Mouse (Mus musculus) ovary, adult 18-20 months (tissue): Measurements from ENCODE around the gene Cct7.
"Not testable (repeated sequence)": the region's sequence is repeated elsewhere in the genome, so short reads cannot be mapped to it uniquely, and the experiment has no call there.

Experiments used
- DNase-seq: peaks from one replicate; pipeline ENCODE4 v3.0.0; 2022; ENCODE audit warnings: low spot score, mixed read lengths

Gene Cct7

GRCm38 (mm10) chr6:85450697-85451663, at the start of gene Cct7:
Gene Cct7 (plus strand): TSS chr6:85451514.
- peak; percentile 97 for DNase-seq

DNA sequence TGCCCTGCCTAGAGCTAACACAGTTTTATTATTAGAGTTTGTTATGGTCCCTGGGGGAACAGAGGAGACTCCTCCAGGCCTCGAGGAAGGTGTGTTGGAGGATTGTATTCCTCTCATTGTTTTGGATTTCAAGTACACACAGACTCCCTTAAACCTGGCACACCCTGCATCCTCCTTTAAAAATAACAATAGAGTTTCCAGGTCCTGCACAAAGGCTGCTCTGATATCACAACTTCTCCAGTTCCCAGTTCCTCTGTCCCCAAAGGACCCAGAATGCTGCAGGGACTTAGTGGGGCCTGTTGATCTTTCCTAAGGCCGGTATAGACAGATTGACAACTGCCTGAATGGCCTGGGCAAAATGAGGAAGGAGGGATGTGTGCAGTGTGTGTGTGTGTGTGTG, 48.7 kb upstream of the Cct7 start:
- no peak for DNase-seq

DNA sequence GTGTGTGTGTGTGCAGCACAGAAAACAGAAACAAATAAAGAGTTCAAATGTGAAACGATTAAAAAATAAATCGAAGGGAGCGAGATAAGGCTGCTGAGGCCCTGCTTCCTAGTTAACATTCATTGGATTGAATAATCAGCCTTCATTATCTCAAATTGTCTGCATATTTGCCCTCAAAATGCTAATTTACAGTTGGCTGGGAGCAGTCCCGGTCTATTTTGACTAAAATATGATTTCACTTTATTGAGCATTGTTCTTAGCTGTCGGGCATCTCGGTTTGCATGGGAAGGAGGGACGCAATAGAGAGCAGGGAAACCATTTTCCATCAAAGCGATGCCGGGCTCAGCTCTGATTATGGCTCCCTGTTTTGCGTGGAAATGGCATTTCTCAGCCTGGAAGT, 48.3 kb upstream of the Cct7 start:
- DNase-seq, result no peak

GRCm38 (mm10) chr6:85409003-85409402, 42.3 kb upstream of the Cct7 start:
- no peak for DNase-seq

DNA sequence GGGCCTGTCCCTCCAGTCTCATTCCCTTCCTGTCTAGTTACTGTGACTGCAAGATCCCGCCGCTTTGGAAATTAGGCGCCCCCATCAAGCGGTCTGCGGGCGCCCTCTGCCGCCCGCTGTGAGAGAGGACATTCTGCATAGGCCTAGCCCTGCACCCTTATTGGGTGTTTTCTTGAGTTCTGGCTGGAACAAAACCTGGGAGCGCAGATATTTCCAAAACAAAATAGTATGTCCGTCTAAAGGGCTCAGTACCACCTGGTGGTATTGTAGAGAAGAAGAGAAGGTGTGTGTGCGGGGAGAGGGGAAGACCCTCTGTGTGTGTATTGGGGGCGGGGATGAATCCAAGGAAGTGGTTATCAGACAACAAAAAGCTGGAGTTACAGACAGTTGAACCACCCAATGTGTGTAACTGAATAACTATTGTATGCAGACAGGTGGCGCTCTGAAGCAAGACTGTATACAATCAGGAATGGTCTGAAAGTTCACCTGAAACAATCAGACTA, 40.5 kb upstream of the Cct7 start:
- DNase-seq, result no peak

GRCm38 (mm10) chr6:85415829-85416228, 35.5 kb upstream of the Cct7 start:
- DNase-seq, result no peak

GRCm38 (mm10) chr6:85419150-85419549, 32.2 kb upstream of the Cct7 start:
- DNase-seq, result no peak

DNA sequence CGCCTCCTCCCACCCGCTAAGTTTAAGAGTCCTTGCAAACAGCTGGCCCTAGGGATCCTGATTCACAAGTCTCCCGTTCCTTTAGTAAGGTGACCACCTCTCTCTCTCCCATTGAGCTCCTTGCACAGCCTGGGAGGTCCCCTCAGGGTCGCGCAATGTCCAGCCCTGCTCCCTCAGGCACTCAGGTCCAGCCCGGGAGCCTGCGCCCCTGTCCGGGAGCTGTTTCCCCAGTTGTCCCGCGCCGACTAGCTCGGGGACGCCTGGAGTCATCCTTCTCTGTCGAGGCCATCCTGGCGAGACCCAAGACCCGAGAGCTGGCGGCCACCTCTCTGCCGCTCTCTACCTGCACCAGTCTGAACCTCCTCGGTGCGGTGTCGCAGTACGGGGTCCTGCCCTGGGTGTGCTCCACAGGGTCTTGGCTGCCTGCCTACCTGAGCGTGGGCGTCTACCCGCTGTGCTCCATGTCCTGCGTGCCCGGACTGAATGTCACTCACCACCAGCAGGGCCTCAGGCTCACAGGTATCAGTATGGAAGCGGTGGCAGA, 27.4 kb upstream of the Cct7 start, which contains the start of gene Noto:
TSS of gene Noto (plus strand) at position 51 of the 544 bp plus-strand sequence.
- DNase-seq, result no peak

DNA sequence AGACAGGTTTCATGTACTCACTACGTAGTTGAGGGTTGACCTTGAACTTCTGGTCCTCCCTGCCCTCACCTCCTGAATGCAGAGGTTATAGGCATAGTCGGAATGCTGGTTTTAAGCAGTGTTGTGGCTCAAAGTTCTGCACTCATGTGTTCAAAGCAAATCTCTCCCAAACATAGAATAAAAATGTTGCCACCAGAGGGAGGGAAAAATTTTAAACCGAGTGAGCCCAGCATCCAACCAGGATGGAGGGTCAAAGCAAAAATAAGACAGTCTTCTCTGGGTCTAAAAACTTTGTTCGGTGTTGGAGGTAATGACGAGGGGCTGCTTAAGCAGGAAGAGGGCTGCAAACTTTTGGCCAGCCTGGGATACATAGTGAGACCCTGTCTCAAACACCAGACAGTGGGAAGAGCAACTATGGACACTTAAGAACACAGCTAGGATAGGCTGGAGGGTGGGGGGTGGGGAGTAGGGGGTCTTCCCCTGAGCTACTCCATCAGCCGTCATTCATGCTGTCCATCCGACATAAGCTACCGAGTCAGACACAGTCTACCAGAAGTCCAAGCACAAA, 20.0 kb upstream of the Cct7 start:
- no peak for DNase-seq

- DNase-seq, result peak; percentile 76
Measured at GRCm38 (mm10) chr6:85431842-85432431, 19.4 kb upstream of the Cct7 start, which contains the start of gene Smyd5. Gene Smyd5 (plus strand): TSS chr6:85431989.

DNA sequence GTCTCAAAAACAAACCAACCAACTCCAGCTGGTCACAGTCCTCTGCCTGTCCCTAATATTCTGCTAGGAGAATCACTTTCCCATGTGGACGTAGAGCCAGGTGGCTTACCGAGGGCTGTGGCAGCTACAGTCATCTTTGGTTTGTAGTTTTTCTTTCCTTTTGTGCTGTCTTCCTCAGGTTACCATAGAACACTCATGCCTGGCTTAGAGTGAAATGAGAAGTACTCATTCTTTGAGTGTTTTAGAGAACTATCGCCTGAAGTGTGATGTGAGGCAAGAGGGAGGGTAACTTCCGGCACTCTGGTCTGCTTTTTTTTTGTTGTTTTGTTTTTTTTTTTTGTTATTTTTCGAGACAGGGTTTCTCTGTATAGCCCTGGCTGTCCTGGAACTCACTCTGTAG, 17.4 kb upstream of the Cct7 start:
- DNase-seq, result no peak

- no peak for DNase-seq
Measured at GRCm38 (mm10) chr6:85436204-85436603, 15.1 kb upstream of the Cct7 start.

DNA sequence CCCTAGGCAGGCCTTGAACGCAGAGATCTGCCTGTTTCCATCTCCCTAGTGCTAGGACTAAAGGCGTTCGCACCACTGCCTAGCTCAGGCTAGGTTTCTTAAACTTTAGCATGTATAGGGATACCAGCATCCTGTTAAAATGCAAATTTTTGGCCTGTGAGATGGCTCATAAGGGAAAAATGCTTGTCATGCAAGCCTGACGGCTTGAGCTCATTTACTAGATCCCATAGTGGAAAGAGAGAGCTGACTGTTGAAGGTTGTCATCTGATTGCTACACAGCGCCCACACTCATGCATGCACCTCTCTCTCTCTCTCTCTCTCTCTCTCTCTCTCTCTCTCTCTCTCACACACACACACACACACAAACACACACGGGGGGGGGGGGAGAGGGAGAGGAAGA, 14.7 kb upstream of the Cct7 start:
- no peak for DNase-seq

DNA sequence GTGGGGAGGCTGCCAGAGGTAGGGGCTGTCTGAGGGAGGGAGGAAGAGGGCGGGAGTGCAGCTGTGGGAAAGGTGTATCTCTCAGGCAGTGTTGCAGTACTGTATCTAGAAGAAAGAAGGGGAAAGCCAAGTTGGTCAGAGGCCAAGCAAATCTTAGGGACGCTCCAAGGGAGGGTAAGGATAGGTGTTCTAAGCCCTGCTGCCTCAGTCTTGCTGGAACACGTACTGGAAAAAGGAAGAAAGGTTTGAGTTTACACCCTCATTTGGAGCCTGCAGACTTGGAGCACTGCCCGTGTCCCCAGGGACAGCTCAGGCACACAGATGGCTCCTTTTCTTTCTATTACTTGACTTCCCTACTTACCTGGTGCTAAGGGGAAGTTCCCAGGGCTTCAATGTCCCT, 10.2 kb upstream of the Cct7 start:
- no peak for DNase-seq

GRCm38 (mm10) chr6:85443488-85444233, 7.7 kb upstream of the Cct7 start:
- no peak for DNase-seq

GRCm38 (mm10) chr6:85444266-85444965, 6.9 kb upstream of the Cct7 start:
- no peak for DNase-seq

DNA sequence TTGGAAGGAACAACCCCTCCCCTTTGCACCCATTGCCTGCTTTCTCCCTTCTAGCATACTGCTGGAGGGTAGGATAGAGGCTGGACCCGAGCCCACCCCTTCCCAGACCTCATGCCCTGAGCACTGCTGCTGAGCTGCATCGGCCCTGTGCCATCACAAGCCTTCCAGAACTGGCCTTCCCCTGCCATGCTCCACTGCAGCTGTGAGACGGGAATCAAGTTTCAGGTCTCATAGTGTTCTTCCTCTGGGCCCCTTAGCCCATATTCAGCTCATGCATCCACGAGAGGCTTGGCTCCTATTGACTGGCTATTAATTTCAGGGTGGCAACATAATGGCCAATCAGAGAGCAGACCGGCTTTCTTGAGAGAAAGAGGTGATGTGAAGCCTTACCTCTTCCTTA, 6.0 kb upstream of the Cct7 start:
- DNase-seq, result no peak

GRCm38 (mm10) chr6:85447351-85447750, 4.0 kb upstream of the Cct7 start:
- no peak for DNase-seq

GRCm38 (mm10) chr6:85450140-85450539, 1.2 kb upstream of the Cct7 start:
- not testable (repeated sequence) for DNase-seq

- peak; percentile 98 for DNase-seq
Measured at GRCm38 (mm10) chr6:85451664-85452410, 523 bp downstream of the Cct7 start, which contains the start of gene Pradc1. Gene Pradc1 (minus strand): TSS chr6:85451970.

DNA sequence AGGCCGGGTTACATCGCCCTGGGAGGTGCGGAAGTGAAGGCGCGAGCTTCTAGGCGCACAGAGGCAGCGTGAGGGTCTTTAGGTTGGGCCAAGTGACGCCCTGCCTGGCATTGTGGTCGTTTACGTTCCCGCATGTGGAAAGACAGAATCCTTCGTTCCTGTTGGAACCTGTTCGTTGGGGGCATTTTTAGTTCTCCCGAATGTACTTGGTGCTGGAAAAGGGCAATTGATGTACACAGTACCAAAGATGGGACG, 1.0 kb downstream of the Cct7 start:
- DNase-seq, result no peak
